Mouse (Mus musculus) ovary, postnatal 14 days (tissue): ENCODE measurements around the gene Hrct1.
A peak's percentile ranks its signal among the peaks of the same experiment; 100 is the strongest.

Experiments
- DNase-seq: peaks from one replicate; pipeline ENCODE4 v3.0.0; 2022; ENCODE audit warnings: low spot score

Gene Hrct1

GRCm38 (mm10) chr4:43726995-43727394, at the start of gene Hrct1:
TSS of gene Hrct1 (plus strand) at chr4:43727188.
- DNase-seq = peak; percentile 54

DNA sequence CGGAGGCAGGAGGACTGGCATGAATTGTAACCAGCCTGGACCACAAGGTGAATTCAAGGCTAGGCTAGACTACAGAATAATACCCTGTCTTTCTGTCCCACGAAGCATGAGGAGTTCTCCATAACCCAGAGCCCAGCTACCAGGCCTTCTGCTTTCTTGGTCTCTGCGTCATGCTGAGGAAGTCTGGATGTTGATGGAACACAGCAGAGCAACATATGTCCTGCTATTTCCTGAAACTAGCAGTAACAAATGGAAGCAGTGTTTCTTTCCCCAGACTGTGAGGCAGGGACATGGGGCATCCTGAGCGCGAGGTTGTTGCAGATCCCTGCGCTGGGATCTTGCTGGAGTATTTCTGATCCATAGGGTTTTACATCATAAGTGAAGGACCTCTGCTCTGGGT, 48.4 kb upstream of the Hrct1 start:
- no peak for DNase-seq

GRCm38 (mm10) chr4:43679416-43680043, 47.5 kb upstream of the Hrct1 start:
- no peak for DNase-seq

DNA sequence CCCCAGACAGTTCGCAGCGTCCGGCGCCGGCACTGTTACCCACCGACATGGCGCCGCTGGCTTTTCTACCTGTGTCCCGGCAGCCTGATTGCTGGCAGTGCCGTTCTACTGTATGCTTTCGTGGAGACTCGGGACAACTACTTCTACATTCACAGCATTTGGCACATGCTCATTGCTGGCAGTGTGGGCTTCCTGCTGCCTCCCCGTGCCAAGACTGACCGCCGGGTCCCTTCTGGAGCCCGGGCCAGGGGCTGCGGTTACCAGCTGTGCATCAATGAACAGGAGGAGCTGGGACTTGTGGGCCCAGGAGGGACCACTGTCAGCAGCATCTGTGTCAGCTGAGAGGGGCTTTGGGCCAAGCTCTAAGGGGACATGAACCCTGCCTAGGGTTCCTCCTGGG, 37.0 kb upstream of the Hrct1 start:
- DNase-seq = no peak

- DNase-seq = no peak
Observed at GRCm38 (mm10) chr4:43691026-43691425, 36.0 kb upstream of the Hrct1 start.

- DNase-seq = no peak
Observed at GRCm38 (mm10) chr4:43693806-43694241, 33.2 kb upstream of the Hrct1 start.

- DNase-seq = no peak
Observed at GRCm38 (mm10) chr4:43694439-43695248, 32.3 kb upstream of the Hrct1 start.

- peak; percentile 32 for DNase-seq
Observed at GRCm38 (mm10) chr4:43695249-43695671, 31.7 kb upstream of the Hrct1 start.

DNA sequence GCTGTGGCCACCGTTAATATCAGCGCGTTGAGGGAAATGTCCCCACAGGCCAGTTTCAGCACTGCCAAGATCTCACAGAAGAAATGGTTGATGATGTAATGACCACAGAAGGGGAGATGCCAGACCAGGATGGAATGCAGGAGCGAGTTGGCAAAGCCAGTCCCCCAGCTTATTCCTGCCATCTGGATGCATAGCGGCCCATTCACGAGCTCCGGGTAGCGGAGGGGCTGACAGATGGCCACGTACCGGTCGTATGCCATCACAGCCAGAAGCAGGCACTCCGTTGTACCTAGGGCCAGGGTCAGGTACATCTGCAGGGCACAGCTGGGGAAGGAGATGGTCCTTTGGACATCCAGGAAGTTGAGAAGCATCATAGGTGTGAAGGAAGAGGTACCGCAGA, 30.4 kb upstream of the Hrct1 start:
- no peak for DNase-seq

- DNase-seq = no peak
Observed at GRCm38 (mm10) chr4:43700707-43701106, 26.3 kb upstream of the Hrct1 start, which contains the start of gene Olfr70. TSS of gene Olfr70 (minus strand) at chr4:43700807.

DNA sequence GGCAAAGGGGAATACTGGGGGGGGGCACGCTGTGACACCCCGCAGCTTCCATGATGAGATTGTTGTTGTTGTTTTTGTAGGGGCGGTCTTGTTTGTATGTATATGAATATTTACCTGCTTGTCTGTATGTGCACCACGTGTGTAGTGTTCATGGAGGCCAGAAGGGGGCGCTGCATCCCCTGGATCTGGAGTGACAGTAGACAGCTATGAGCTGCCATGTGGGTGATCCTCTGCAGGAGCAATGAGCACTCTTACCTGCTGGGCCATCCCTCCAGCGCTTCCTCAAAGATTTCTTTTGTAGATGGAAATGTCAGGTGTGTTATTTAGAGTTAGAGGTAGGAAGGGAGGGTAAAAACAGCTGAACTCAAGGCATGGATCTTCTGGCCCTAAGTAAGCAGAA, 23.5 kb upstream of the Hrct1 start:
- no peak for DNase-seq

GRCm38 (mm10) chr4:43703851-43704250, 23.1 kb upstream of the Hrct1 start:
- DNase-seq = no peak

DNA sequence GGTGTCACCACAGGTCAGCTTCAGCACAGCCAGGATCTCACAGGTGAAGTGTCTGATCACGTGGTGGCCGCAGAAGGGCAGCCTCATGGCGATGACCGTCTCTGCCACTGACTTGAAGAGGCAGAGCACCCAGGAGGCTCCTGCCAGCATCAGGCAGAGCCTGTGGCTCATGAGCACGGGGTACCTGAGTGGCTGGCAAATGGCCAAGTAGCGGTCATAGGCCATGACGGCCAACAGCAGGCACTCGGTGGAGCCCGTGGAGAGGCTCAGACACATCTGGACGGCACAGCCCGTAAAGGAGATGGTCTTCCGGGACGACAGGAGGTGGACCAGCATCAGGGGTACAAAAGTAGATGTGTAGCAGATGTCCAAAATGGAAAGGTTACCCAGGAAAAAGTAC, 21.0 kb upstream of the Hrct1 start:
- DNase-seq = no peak

GRCm38 (mm10) chr4:43709869-43710268, 17.1 kb upstream of the Hrct1 start, which contains the start of gene Olfr71:
TSS of gene Olfr71 (minus strand) at chr4:43710255.
- DNase-seq = no peak

DNA sequence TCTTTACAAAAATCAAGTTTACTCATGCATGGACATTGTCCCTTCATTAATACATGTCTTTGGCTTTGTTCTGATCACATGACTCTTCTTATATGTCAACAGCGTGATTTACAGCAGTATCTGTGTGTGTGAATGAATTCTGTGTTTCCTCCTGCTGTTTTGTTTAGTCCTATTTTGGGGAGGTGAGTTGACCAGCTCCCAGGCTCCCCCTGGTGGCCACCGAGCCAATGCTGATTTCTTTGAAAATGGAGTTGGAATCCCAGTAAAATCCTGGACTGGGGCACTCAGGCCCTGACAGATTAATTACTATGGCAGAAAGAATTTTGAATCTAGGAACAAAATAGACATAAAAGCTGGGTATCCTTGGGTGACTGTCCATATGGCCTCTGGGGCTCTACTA, 15.2 kb upstream of the Hrct1 start:
- peak; percentile 80 for DNase-seq

DNA sequence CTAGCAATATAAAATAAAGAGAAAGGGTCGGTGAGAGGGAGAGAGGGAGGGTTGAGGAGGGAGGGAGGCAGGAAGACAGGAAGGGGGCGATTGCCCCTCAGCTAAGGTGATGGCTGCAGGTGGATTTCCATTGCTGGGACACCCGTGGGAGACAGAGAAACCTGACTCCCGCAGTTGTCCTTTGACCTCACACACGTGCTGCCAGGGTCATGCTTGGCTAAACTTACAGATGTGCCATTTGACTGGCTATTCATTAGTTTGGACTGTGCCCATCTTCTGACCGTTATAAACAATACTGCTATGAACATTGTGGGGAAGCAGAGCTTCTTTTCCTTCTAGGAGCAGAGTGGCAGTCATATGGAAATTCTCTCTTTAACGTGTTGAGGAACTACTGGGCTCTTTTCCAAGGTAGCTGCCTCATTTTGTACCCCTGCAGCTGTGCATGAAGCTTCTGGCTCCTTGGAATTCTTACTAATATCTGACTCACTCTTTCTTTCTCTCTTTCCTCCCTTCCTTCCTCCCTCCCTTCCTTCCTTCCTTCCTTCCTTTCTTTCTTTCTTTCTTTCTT, 13.3 kb upstream of the Hrct1 start:
- no peak for DNase-seq

DNA sequence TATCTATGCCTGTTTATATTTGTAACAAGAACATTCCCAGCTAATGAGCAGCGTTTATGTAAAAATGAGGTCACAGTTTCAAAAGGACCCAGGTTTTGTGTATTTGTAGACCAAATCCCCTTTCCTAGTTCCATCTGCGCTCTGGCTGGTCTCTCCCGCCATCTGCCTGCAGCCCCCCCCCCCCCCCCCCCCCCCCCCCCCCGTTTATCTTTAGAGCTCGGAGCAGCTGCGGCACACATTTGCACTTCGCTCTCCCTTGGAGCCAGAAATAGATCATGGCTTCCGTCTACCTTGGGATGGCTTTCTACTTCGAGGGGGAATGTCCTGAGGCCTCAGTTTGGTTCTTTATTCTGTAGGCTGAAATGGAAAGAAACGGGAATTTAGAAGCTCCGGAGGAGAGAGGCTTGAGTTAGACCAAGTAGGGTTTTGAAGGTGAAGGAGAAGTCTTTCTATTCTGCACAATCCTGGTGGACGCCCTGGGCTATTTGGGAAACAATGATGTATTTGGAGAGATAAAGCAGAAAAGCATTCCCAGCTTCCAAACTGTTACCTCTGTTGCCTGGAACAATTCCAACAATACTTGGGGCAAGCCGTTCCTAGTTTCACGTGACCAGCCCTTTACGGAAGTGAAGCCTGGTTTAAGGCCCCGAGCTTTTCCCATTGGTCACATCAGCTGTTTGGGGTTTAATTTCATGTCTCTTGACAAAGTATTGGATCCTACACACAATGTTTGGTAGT, 6.3 kb upstream of the Hrct1 start:
- no peak for DNase-seq

- DNase-seq = no peak
Observed at GRCm38 (mm10) chr4:43722191-43722590, 4.8 kb upstream of the Hrct1 start.

DNA sequence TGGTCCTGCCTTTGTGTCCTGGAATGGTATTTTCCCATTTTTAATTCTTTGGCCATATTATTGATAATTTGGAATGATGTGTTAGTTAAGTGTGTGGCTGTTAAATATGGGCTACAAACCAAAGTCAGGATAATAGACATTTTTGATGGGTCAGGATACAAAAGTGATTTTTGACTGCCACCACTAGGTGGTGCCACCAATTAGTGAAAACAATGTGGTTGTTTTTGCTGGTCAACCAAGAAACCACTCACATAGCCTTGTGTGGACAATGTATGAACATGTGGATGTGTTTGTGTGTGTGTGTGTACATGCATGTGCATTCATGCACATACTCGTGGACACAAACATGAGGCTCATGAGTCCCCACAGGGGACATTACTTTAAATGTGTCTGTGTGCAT, 2.2 kb upstream of the Hrct1 start:
- DNase-seq = no peak

- no peak for DNase-seq
Observed at GRCm38 (mm10) chr4:43726228-43726993, 577 bp upstream of the Hrct1 start.

- no peak for DNase-seq
Observed at GRCm38 (mm10) chr4:43727718-43728575, 959 bp downstream of the Hrct1 start.
